Mouse (Mus musculus) cerebellum, postnatal 4 days (tissue): ENCODE data around the gene Gdi2.

ENCODE experiments used
- DNase-seq, 2 experiments: peaks; one replicate each; pipeline ENCODE4 v3.0.0; 2022; ENCODE audit warnings: low spot score in 2 of 2, mixed read lengths in 1 of 2

Gdi2 gene

GRCm38 (mm10) chr13:3547410-3547809 is 9.5 kb downstream of the Gdi2 start:
- DNase-seq, result no peak

GRCm38 (mm10) chr13:3547856-3548255 is 10.0 kb downstream of the Gdi2 start:
- no peak for DNase-seq

- no peak for DNase-seq
These were observed 25.3 kb downstream of the Gdi2 start for GRCm38 (mm10) chr13:3563130-3563529.

- DNase-seq, result no peak
These were observed 26.1 kb downstream of the Gdi2 start for GRCm38 (mm10) chr13:3563953-3564352.

- no peak for DNase-seq
These were observed 52.9 kb downstream of the Gdi2 start for GRCm38 (mm10) chr13:3590789-3591188.

GRCm38 (mm10) chr13:3594311-3594710 is 56.4 kb downstream of the Gdi2 start:
- DNase-seq, result no peak

GRCm38 (mm10) chr13:3596232-3596631 is 58.4 kb downstream of the Gdi2 start:
- DNase-seq, result no peak

- no peak for DNase-seq
These were observed 71.9 kb downstream of the Gdi2 start for GRCm38 (mm10) chr13:3609780-3610117.

- no peak for DNase-seq
These were observed 72.4 kb downstream of the Gdi2 start for GRCm38 (mm10) chr13:3610118-3610794.

- DNase-seq, result peak; percentile 93 to 97
These were observed 73.1 kb downstream of the Gdi2 start, which contains the start of gene Fam208b for GRCm38 (mm10) chr13:3610795-3611438. Gene Fam208b (minus strand): TSS chr13:3611108.
